Mouse (Mus musculus): ENCODE data around the gene Mycbpap. TPM values are rescaled to one million over a fixed set of nuclear protein-coding genes. Genes with fewer than 3 reads are reported as not detected.

The Mycbpap gene
- polyA plus RNA-seq, 1 experiment from 2014 or later: 9.1 TPM

GRCm38 (mm10) chr11:94508976-94509375 lies 12.6 kb downstream of the Mycbpap start:
- Histone ChIP-seq H3K27me3 (ENCODE audit: control insufficient read depth, insufficient read depth, low read length) (no peaks in the 10 kb centered on the region), H3K27ac (ENCODE audit: low read depth, low read length) (no peak overlapping the region), H3K9me3 (replicated peaks; ENCODE audit: control insufficient read depth, low read length) (no peaks in the 10 kb centered on the region), H3K9ac (ENCODE audit: low read depth, low read length) (no peak overlapping the region), H3K4me3 (ENCODE audit: low read depth, low read length) (no peak overlapping the region), H3K36me3 (ENCODE audit: control insufficient read depth, insufficient read depth, low read length) (no peaks in the 10 kb centered on the region), H3K4me1 (ENCODE audit: control insufficient read depth, insufficient read depth, low read length) (no peaks in the 10 kb centered on the region), H3K4me2 (no peak overlapping the region)
- 71% methylated on average over 10 of the region's 10 CpGs for WGBS (ENCODE audit: insufficient replicate concordance)
- ATAC-seq (replicated peaks; ENCODE audit: insufficient number of reproducible peaks, low FRiP score, low TSS enrichment): no peak

GRCm38 (mm10) chr11:94501482-94501881 lies 20.1 kb downstream of the Mycbpap start:
- Histone ChIP-seq H3K4me3 (ENCODE audit: low read depth, low read length) (no peak overlapping the region), H3K27me3 (ENCODE audit: control insufficient read depth, insufficient read depth, low read length) (peaks cover 14% of the 10 kb centered on the region), H3K9ac (ENCODE audit: low read depth, low read length) (no peak overlapping the region), H3K4me2 (no peak overlapping the region), H3K27ac (ENCODE audit: low read depth, low read length) (no peak overlapping the region), H3K9me3 (replicated peaks; ENCODE audit: control insufficient read depth, low read length) (no peaks in the 10 kb centered on the region), H3K36me3 (ENCODE audit: control insufficient read depth, insufficient read depth, low read length) (no peaks in the 10 kb centered on the region), H3K4me1 (ENCODE audit: control insufficient read depth, insufficient read depth, low read length) (peaks cover 18% of the 10 kb centered on the region)
- WGBS (ENCODE audit: insufficient replicate concordance): 74% methylated on average over 8 of the region's 8 CpGs
- no peak for ATAC-seq (replicated peaks; ENCODE audit: insufficient number of reproducible peaks, low FRiP score, low TSS enrichment)

GRCm38 (mm10) chr11:94500362-94500761 lies 21.2 kb downstream of the Mycbpap start:
- Histone ChIP-seq H3K9ac (ENCODE audit: low read depth, low read length) (peak overlapping the region; percentile 76), H3K27ac (ENCODE audit: low read depth, low read length) (peak overlapping the region; percentile 82; the same call in 1 of the 2 replicates), H3K4me2 (peak overlapping the region; percentile 77), H3K27me3 (ENCODE audit: control insufficient read depth, insufficient read depth, low read length) (peaks cover 16% of the 10 kb centered on the region), H3K9me3 (replicated peaks; ENCODE audit: control insufficient read depth, low read length) (no peaks in the 10 kb centered on the region), H3K4me1 (ENCODE audit: control insufficient read depth, insufficient read depth, low read length) (peaks cover 18% of the 10 kb centered on the region), H3K4me3 (ENCODE audit: low read depth, low read length) (peak overlapping the region; percentile 55), H3K36me3 (ENCODE audit: control insufficient read depth, insufficient read depth, low read length) (no peaks in the 10 kb centered on the region)
- no peak for ATAC-seq (replicated peaks; ENCODE audit: insufficient number of reproducible peaks, low FRiP score, low TSS enrichment)
- 20% methylated on average over 8 of the region's 8 CpGs for WGBS (ENCODE audit: insufficient replicate concordance)

- peak; percentile 39 for ATAC-seq (replicated peaks; ENCODE audit: insufficient number of reproducible peaks, low FRiP score, low TSS enrichment)
- Histone ChIP-seq H3K27me3 (ENCODE audit: control insufficient read depth, insufficient read depth, low read length) (peaks cover 16% of the 10 kb centered on the region), H3K36me3 (ENCODE audit: control insufficient read depth, insufficient read depth, low read length) (no peaks in the 10 kb centered on the region), H3K4me3 (ENCODE audit: low read depth, low read length) (peak within 1 kb of the TSS; percentile 55), H3K27ac (ENCODE audit: low read depth, low read length) (peak within 1 kb of the TSS; percentile 82), H3K4me2 (peak within 1 kb of the TSS; percentile 77), H3K9ac (ENCODE audit: low read depth, low read length) (peak within 1 kb of the TSS; percentile 76), H3K4me1 (ENCODE audit: control insufficient read depth, insufficient read depth, low read length) (peaks cover 21% of the 10 kb centered on the region), H3K9me3 (replicated peaks; ENCODE audit: control insufficient read depth, low read length) (no peaks in the 10 kb centered on the region)
- WGBS (ENCODE audit: insufficient replicate concordance): 1% methylated on average over 25 of the region's 26 CpGs
Measured at GRCm38 (mm10) chr11:94499661-94500152, 21.8 kb downstream of the Mycbpap start, which contains the start of gene Epn3. Gene Epn3 (minus strand): TSS chr11:94499974.

- Histone ChIP-seq H3K27me3 (ENCODE audit: control insufficient read depth, insufficient read depth, low read length) (peaks cover 16% of the 10 kb centered on the region), H3K4me3 (ENCODE audit: low read depth, low read length) (peak overlapping the region; percentile 55), H3K9me3 (replicated peaks; ENCODE audit: control insufficient read depth, low read length) (no peaks in the 10 kb centered on the region), H3K36me3 (ENCODE audit: control insufficient read depth, insufficient read depth, low read length) (no peaks in the 10 kb centered on the region), H3K4me1 (ENCODE audit: control insufficient read depth, insufficient read depth, low read length) (peaks cover 21% of the 10 kb centered on the region), H3K27ac (ENCODE audit: low read depth, low read length) (peak overlapping the region; percentile 82), H3K4me2 (peak overlapping the region; percentile 77), H3K9ac (ENCODE audit: low read depth, low read length) (peak overlapping the region; percentile 76)
- no peak for ATAC-seq (replicated peaks; ENCODE audit: insufficient number of reproducible peaks, low FRiP score, low TSS enrichment)
- WGBS (ENCODE audit: insufficient replicate concordance): 7% methylated on average over 2 of the region's 2 CpGs
Measured at GRCm38 (mm10) chr11:94499035-94499434, 22.5 kb downstream of the Mycbpap start.

- ATAC-seq (replicated peaks; ENCODE audit: insufficient number of reproducible peaks, low FRiP score, low TSS enrichment): no peak
- H3K36me3 ChIP-seq (ENCODE audit: control insufficient read depth, insufficient read depth, low read length): no peaks in the 10 kb centered on the region
- peak overlapping the region; percentile 55 for H3K4me3 ChIP-seq (ENCODE audit: low read depth, low read length)
- peak overlapping the region; percentile 77 for H3K4me2 ChIP-seq
- peaks cover 21% of the 10 kb centered on the region for H3K4me1 ChIP-seq (ENCODE audit: control insufficient read depth, insufficient read depth, low read length)
- H3K27me3 ChIP-seq (ENCODE audit: control insufficient read depth, insufficient read depth, low read length): peaks cover 22% of the 10 kb centered on the region
- no peaks in the 10 kb centered on the region for H3K9me3 ChIP-seq (replicated peaks; ENCODE audit: control insufficient read depth, low read length)
- peak overlapping the region; percentile 82 for H3K27ac ChIP-seq (ENCODE audit: low read depth, low read length)
- 19% methylated on average over 19 of the region's 19 CpGs for WGBS (ENCODE audit: insufficient replicate concordance)
- H3K9ac ChIP-seq (ENCODE audit: low read depth, low read length): peak overlapping the region; percentile 76
Measured at GRCm38 (mm10) chr11:94498093-94498996, 23.2 kb downstream of the Mycbpap start.

GRCm38 (mm10) chr11:94495415-94495814 lies 26.1 kb downstream of the Mycbpap start:
- H3K9me3 ChIP-seq (replicated peaks; ENCODE audit: control insufficient read depth, low read length): no peaks in the 10 kb centered on the region
- H3K4me3 ChIP-seq (ENCODE audit: low read depth, low read length): no peak overlapping the region
- 56% methylated on average over 3 of the region's 3 CpGs for WGBS (ENCODE audit: insufficient replicate concordance)
- peaks cover 37% of the 10 kb centered on the region for H3K27me3 ChIP-seq (ENCODE audit: control insufficient read depth, insufficient read depth, low read length)
- H3K36me3 ChIP-seq (ENCODE audit: control insufficient read depth, insufficient read depth, low read length): no peaks in the 10 kb centered on the region
- H3K9ac ChIP-seq (ENCODE audit: low read depth, low read length): no peak overlapping the region
- H3K4me1 ChIP-seq (ENCODE audit: control insufficient read depth, insufficient read depth, low read length): peaks cover 27% of the 10 kb centered on the region
- H3K4me2 ChIP-seq: no peak overlapping the region
- ATAC-seq (replicated peaks; ENCODE audit: insufficient number of reproducible peaks, low FRiP score, low TSS enrichment): no peak
- peak overlapping the region; percentile 63 for H3K27ac ChIP-seq (ENCODE audit: low read depth, low read length)

GRCm38 (mm10) chr11:94491749-94492099 lies 29.8 kb downstream of the Mycbpap start:
- Histone ChIP-seq H3K36me3 (ENCODE audit: control insufficient read depth, insufficient read depth, low read length) (no peaks in the 10 kb centered on the region), H3K27me3 (ENCODE audit: control insufficient read depth, insufficient read depth, low read length) (peaks cover 38% of the 10 kb centered on the region), H3K9me3 (replicated peaks; ENCODE audit: control insufficient read depth, low read length) (no peaks in the 10 kb centered on the region), H3K4me1 (ENCODE audit: control insufficient read depth, insufficient read depth, low read length) (peaks cover 12% of the 10 kb centered on the region), H3K27ac (ENCODE audit: low read depth, low read length) (no peak overlapping the region), H3K9ac (ENCODE audit: low read depth, low read length) (no peak overlapping the region), H3K4me2 (peak overlapping the region; percentile 68; the same call in 1 of the 2 replicates), H3K4me3 (ENCODE audit: low read depth, low read length) (peak overlapping the region; percentile 49)
- 53% methylated on average over 7 of the region's 7 CpGs for WGBS (ENCODE audit: insufficient replicate concordance)
- ATAC-seq (replicated peaks; ENCODE audit: insufficient number of reproducible peaks, low FRiP score, low TSS enrichment): no peak
